Mouse (Mus musculus) common myeloid progenitor, adult 5-6 weeks (primary cell): ENCODE measurements at regions not wholly inside any gene's neighbourhood (a gene's known extent, or its start where the extent isn't known, plus 50 kb on each side); places are given as distances from the start of the nearest gene placed in this dataset.

Experiments used
- ATAC-seq: replicated peaks from 2 replicates; pipeline ENCODE4 v1.8.0; 2016; ENCODE audit warnings: low read depth, mild to moderate bottlenecking, moderate TSS enrichment, inconsistent platforms; ENCODE audit not compliant: poor library complexity, severe bottlenecking

- no peak for ATAC-seq
Observed at GRCm38 (mm10) chr12:63598905-63599304, 875.6 kb downstream of the Fscb start.

- no peak for ATAC-seq
Observed at GRCm38 (mm10) chr12:63554672-63555071, 919.8 kb downstream of the Fscb start.

GRCm38 (mm10) chr12:63552831-63553230 lies 921.7 kb downstream of the Fscb start:
- ATAC-seq = 0 out of 2 replicates have a peak, but pooled peaks have one; percentile 50

- no peak for ATAC-seq
Observed at GRCm38 (mm10) chr12:63534084-63534483, 940.4 kb downstream of the Fscb start.

GRCm38 (mm10) chr12:63503774-63504173 lies 970.7 kb downstream of the Fscb start:
- ATAC-seq = no peak

- no peak for ATAC-seq
Observed at GRCm38 (mm10) chr12:63490405-63490804, 984.1 kb downstream of the Fscb start.

GRCm38 (mm10) chr12:63484087-63484486 lies 990.4 kb downstream of the Fscb start:
- ATAC-seq = no peak

GRCm38 (mm10) chr12:63468936-63469335 lies 1005.6 kb downstream of the Fscb start:
- ATAC-seq = no peak
